Mouse (Mus musculus) inflammation-experienced regulatory T-cells, adult 6 months (primary cell): ENCODE results near the gene Abhd13. TPM values are rescaled to one million over a fixed set of nuclear protein-coding genes. Genes with fewer than 3 reads are reported as not detected.

Experiments used
- ATAC-seq: one replicate; pipeline ENCODE4 v1.8.0; 2017
- polyA plus RNA-seq, 3 experiments: library from polyadenylated mRNA; unstranded; fragments of 100-300 nt; shearing (Covaris generic); gene quantifications; one replicate each; pipeline ENCODE4 v1.2.1; 2017

Gene Abhd13
- polyA plus RNA-seq, 3 experiments from 2014 or later, result 3.4 to 5.9 (median 3.5) TPM

- ATAC-seq, result no peak
Measured at GRCm38 (mm10) chr8:10017231-10017630, 39.7 kb downstream of the Abhd13 start.

GRCm38 (mm10) chr8:10030320-10031060, 53.0 kb downstream of the Abhd13 start:
- no peak for ATAC-seq

GRCm38 (mm10) chr8:10031177-10031576, 53.7 kb downstream of the Abhd13 start:
- ATAC-seq, result no peak

DNA sequence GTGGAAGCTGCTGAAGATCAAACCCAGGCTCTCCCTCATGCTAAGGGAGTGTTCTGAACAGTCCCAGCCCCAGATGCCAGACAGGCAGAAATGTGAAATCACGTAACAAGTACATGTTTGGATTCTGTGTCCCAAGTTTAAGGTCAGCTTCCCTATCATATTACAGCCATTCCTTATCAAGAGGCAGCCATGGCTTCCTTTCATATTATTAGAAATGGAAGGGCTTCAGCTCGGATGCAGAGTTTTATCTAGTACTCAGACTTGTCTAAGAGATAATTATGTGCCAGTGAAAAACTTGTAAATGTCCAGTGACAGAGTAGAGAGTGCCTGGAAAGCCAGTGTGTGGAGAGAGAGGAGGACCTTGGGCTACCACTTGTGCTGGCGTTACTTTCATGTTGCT, 63.4 kb downstream of the Abhd13 start:
- no peak for ATAC-seq

Other genes starting within 250 kb of the Abhd13 start
- under 1 TPM in 1 of 3 experiments, not detected in 2; 0.13 TPM for gene Fam155a, start 206.5 kb upstream of the Abhd13 start, polyA plus RNA-seq
- gene Gm10217, start 113.5 kb upstream of the Abhd13 start, polyA plus RNA-seq, result not detected
- gene Lig4, start within 50 bp of the Abhd13 start, polyA plus RNA-seq, result 1 to 10 TPM; 2.8 to 4.3 (median 4.1) TPM
- 10 to 100 TPM in 2 of 3 experiments, 1 to 10 TPM in 1; 8.7 to 21.1 (median 15.6) TPM for gene Tnfsf13b, start 28.8 kb downstream of the Abhd13 start, polyA plus RNA-seq
- gene Myo16, start 176.2 kb downstream of the Abhd13 start, polyA plus RNA-seq, result not detected